Comparison of ENCODE assay signal across 9 mouse cellular contexts in the genomic region with DNA sequence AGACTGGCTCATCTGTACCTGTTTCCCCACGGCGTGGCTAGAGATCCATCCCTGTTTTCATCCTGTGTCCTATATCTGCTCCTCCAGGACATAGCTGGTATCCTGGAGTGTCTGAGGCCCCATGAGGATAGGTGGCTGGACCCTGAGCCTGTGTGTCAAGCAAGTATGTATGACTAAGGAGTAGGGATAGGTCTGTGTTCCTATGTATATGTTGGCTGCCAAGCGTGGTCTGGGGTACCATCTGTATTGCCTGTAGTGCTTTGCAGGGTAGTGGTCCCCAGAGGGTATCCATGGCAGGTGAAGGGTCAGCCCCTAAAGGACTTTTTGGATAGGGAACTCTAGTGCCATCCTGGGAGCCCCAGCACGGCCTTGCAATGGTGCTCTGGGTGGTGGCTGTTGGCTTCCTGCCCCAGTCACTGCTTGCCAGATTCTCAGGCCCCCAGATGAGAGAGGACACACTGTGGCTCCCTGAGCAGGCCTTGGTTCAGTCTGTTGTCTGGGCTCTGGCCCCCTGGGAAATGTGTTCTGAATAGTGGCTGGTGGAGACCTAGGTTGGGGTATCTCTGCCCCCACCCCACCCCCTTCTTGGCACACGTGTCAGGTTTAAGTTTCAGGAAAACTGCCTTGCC. TPM values are rescaled to one million over a fixed set of nuclear protein-coding genes. Genes with fewer than 3 reads are reported as not detected.
DNase-seq lines count a peak whose midpoint lies in the region; ATAC-seq and TF ChIP-seq lines count a peak whose summit lies in the region.
"Had no signal": no experiment of that assay in that cellular context is flagged by ENCODE, and none has a peak within 500 bp of the region (broad histone marks: within the 10 kb centered on the region; RNA-seq: fewer than 3 reads in every experiment).

No protein-coding gene starts in this region.

- H3K4me1 ChIP-seq in kidney, embryonic 15.5 days, result peaks cover 50% of the 10 kb centered on the region
- peaks cover 11 to 35% of the 10 kb centered on the region in 2 experiments; a peak in 3 of 4 replicates for H3K4me1 ChIP-seq in MEL (ENCODE audit: control insufficient read depth in 1 of 2, insufficient read depth in 2 of 2, low read length in 2 of 2)
- H3K4me1 ChIP-seq in embryonic facial prominence, embryonic 12.5 days, result peaks cover 28% of the 10 kb centered on the region
- peaks cover 30% of the 10 kb centered on the region for H3K4me1 ChIP-seq in hindbrain, embryonic 14.5 days (replicated peaks; ENCODE audit: control insufficient read depth, insufficient read depth, low read length)

- H3K27ac ChIP-seq in kidney, embryonic 15.5 days, result no peak overlapping the region
- no peak overlapping the region for H3K27ac ChIP-seq in MEL (ENCODE audit: control insufficient read depth, low read depth, low read length)
- no peak overlapping the region for H3K27ac ChIP-seq in embryonic facial prominence, embryonic 12.5 days
- H3K27ac ChIP-seq in hindbrain, embryonic 14.5 days, result no peak overlapping the region

- 0 out of 2 replicates have a peak overlapping the region, but pooled peaks have one; percentile 81 for H3K4me2 ChIP-seq in kidney, embryonic 15.5 days
- H3K4me2 ChIP-seq in embryonic facial prominence, embryonic 12.5 days (replicated peaks), result peak overlapping the region; percentile 95
- H3K4me2 ChIP-seq in hindbrain, embryonic 14.5 days (replicated peaks), result 0 out of 2 replicates have a peak overlapping the region, but pooled peaks have one; percentile 99
- peak overlapping the region; percentile 18 for H3K4me2 ChIP-seq in myocyte (ENCODE audit: low read depth)

- TF ChIP-seq EP300 in MEL (IDR thresholded peaks at IDR 0.05; ENCODE audit: low read depth in 1 of 2, low read length in 2 of 2), result no peak

- H3K4me3 ChIP-seq in kidney, embryonic 15.5 days (replicated peaks), result peak overlapping the region; percentile 92; the same call in 1 of the 2 replicates
- no peak overlapping the region for H3K4me3 ChIP-seq in MEL (ENCODE audit: control insufficient read depth in 1 of 2, insufficient read depth in 1 of 2, low read depth in 2 of 2, low read length in 2 of 2)
- peak overlapping the region; percentile 100; the same call in 1 of the 2 replicates for H3K4me3 ChIP-seq in embryonic facial prominence, embryonic 12.5 days
- no peak overlapping the region for H3K4me3 ChIP-seq in hindbrain, embryonic 14.5 days (replicated peaks; ENCODE audit: low read length)
- peak overlapping the region; percentile 32 for H3K4me3 ChIP-seq in myocyte

- H3K79me2 ChIP-seq in MEL (ENCODE audit: control insufficient read depth, insufficient read depth, low read length, poor library complexity) (peaks cover 75% of the 10 kb centered on the region), myocyte (ENCODE audit: control insufficient read depth, insufficient read depth) (peaks cover 68% of the 10 kb centered on the region)

- WGBS in kidney, embryonic 15.5 days, result 79% methylated on average over 5 of the region's 5 CpGs
- WGBS in embryonic facial prominence, embryonic 12.5 days, result 78% methylated on average over 5 of the region's 5 CpGs
- WGBS in hindbrain, embryonic 14.5 days, result 69% methylated on average over 5 of the region's 5 CpGs

- H3K27me3 ChIP-seq in kidney, embryonic 15.5 days, result no peaks in the 10 kb centered on the region
- H3K27me3 ChIP-seq in MEL (ENCODE audit: control insufficient read depth in 1 of 2, insufficient read depth in 2 of 2, low read length in 2 of 2) (0 out of 4 replicates have a peak, but pooled peaks cover 0 to 1% of the 10 kb centered on the region in 2 experiments), myocyte (ENCODE audit: control insufficient read depth, insufficient read depth, insufficient read length) (no peaks in the 10 kb centered on the region)
- no peaks in the 10 kb centered on the region for H3K27me3 ChIP-seq in embryonic facial prominence, embryonic 12.5 days
- no peaks in the 10 kb centered on the region for H3K27me3 ChIP-seq in hindbrain, embryonic 14.5 days (ENCODE audit: control insufficient read depth, insufficient read depth, low read length)

- no peak for ATAC-seq in kidney, embryonic 15.5 days (replicated peaks; ENCODE audit: low FRiP score)
- no peak for ATAC-seq in embryonic facial prominence, embryonic 12.5 days (ENCODE audit: insufficient number of reproducible peaks, insufficient read depth, low FRiP score, low TSS enrichment)
- ATAC-seq in hindbrain, embryonic 14.5 days (ENCODE audit: low FRiP score), result no peak
- ATAC-seq in monocyte, adult 5-6 weeks (replicated peaks; ENCODE audit: insufficient number of reproducible peaks, low FRiP score, low TSS enrichment, poor library complexity, severe bottlenecking), result no peak

- TF ChIP-seq RAD21 in MEL (IDR thresholded peaks at IDR 0.05; ENCODE audit: low read depth, low read length), result no peak

- TF ChIP-seq CTCF in MEL (IDR thresholded peaks at IDR 0.05 in 2 of 3, conservative IDR thresholded peaks at IDR 0.05 in 1 of 3; ENCODE audit: control insufficient read depth in 1 of 3, insufficient read depth in 1 of 3, low read depth in 2 of 3, low read length in 3 of 3, poor library complexity in 1 of 3, severe bottlenecking in 1 of 3), result no peak

- no peak overlapping the region for H3ac ChIP-seq in myocyte (ENCODE audit: control insufficient read depth, insufficient read length)

- H3K9ac ChIP-seq in kidney, embryonic 15.5 days, result no peak overlapping the region
- no peak overlapping the region for H3K9ac ChIP-seq in MEL (ENCODE audit: control insufficient read depth, low read depth, low read length, poor library complexity, severe bottlenecking)
- 0 out of 2 replicates have a peak overlapping the region, but pooled peaks have one; percentile 100 for H3K9ac ChIP-seq in embryonic facial prominence, embryonic 12.5 days
- H3K9ac ChIP-seq in hindbrain, embryonic 14.5 days, result peak overlapping the region; percentile 11

- no peaks in the 10 kb centered on the region for H3K9me3 ChIP-seq in kidney, embryonic 15.5 days (replicated peaks)
- H3K9me3 ChIP-seq in MEL (replicated peaks; ENCODE audit: insufficient read depth, low read length), result no peaks in the 10 kb centered on the region
- no peaks in the 10 kb centered on the region for H3K9me3 ChIP-seq in embryonic facial prominence, embryonic 12.5 days
- no peaks in the 10 kb centered on the region for H3K9me3 ChIP-seq in hindbrain, embryonic 14.5 days (ENCODE audit: control insufficient read depth, low read length)

- H3K36me3 ChIP-seq in kidney, embryonic 15.5 days, result peaks cover 15% of the 10 kb centered on the region
- peaks cover 2 to 21% of the 10 kb centered on the region in 2 experiments for H3K36me3 ChIP-seq in MEL (ENCODE audit: control insufficient read depth in 1 of 2, insufficient read depth in 2 of 2, low read length in 2 of 2)
- peaks cover 25% of the 10 kb centered on the region for H3K36me3 ChIP-seq in embryonic facial prominence, embryonic 12.5 days
- no peaks in the 10 kb centered on the region for H3K36me3 ChIP-seq in hindbrain, embryonic 14.5 days (replicated peaks; ENCODE audit: control insufficient read depth, insufficient read depth)
- no peaks in the 10 kb centered on the region for H3K36me3 ChIP-seq in myocyte (ENCODE audit: control insufficient read depth, insufficient read depth)

- TF ChIP-seq POLR2A in MEL (IDR thresholded peaks at IDR 0.05; ENCODE audit: control insufficient read depth in 1 of 2, insufficient read depth in 1 of 2, low read depth in 1 of 2, low read length in 2 of 2, poor library complexity in 1 of 2), result peak in 1 of 2 experiments; percentile 43; a peak in 1 of 4 replicates
- TF ChIP-seq POLR2A in myocyte (IDR thresholded peaks at IDR 0.05; ENCODE audit: insufficient read length, low read depth), result no peak

- no peak for DNase-seq in kidney, adult 11 months
- DNase-seq in MEL (ENCODE audit: low read depth, low spot score), result peak; percentile 59
- no peak for DNase-seq in hindbrain, embryonic 14.5 days (ENCODE audit: low spot score)
- DNase-seq in retina, postnatal 1 day, result no peak

RNA-seq across cellular contexts. Expression of gene Mta1, which starts 2.5 kb away (rescaled TPM):
- polyA plus RNA-seq in kidney, embryonic 15.5 days (2015; fragmentation: Nextera tagmentation; extraction: Ambion mirVana), result 16.0 and 16.3 TPM in 2 replicates
- 99.5 and 102 TPM in 2 replicates for total RNA-seq in MEL (2012; rRNA removed)
- polyA plus RNA-seq in MEL (2012; ENCODE audit: insufficient read depth in 1 of 2, insufficient read length in 2 of 2, low read depth in 1 of 2, low replicate concordance in 2 of 2, missing spikeins in 1 of 2) (100 to 1,000 TPM in 1 of 2 experiments, 10 to 100 TPM in 1; 69.0 to 410 TPM), myocyte (2012; fragmentation: generic; extraction: Trizol) (101 TPM)
- polyA plus RNA-seq in embryonic facial prominence, embryonic 12.5 days (2016; fragmentation: Nextera tagmentation; extraction: Ambion mirVana), result 18.5 and 20.4 TPM in 2 replicates
- polyA plus RNA-seq in hindbrain, embryonic 14.5 days (2014; fragmentation: Nextera tagmentation; extraction: Ambion mirVana), result 17.8 and 19.3 TPM in 2 replicates
- total RNA-seq in monocyte, adult 5-6 weeks (2017), result 9.6 to 19.4 TPM (median 12.7 TPM) in 3 replicates

RNA-seq across cellular contexts. Expression of gene Tex22, which starts 26.3 kb away (rescaled TPM):
- polyA plus RNA-seq in kidney, embryonic 15.5 days (2015; fragmentation: Nextera tagmentation; extraction: Ambion mirVana), result 0.80 TPM in 1 of 2 replicates, not detected in the other
- total RNA-seq in MEL (2012; rRNA removed), result 0.59 and 0.65 TPM in 2 replicates
- polyA plus RNA-seq in MEL (2012; ENCODE audit: insufficient read depth in 1 of 2, insufficient read length in 2 of 2, low read depth in 1 of 2, low replicate concordance in 2 of 2, missing spikeins in 1 of 2) (under 1 TPM in 1 of 2 experiments, not detected in 1; 0.43 TPM), myocyte (2012; fragmentation: generic; extraction: Trizol) (0.11 TPM)
- polyA plus RNA-seq in embryonic facial prominence, embryonic 12.5 days (2016; fragmentation: Nextera tagmentation; extraction: Ambion mirVana), result 0.13 TPM in 1 of 2 replicates, not detected in the other
- polyA plus RNA-seq in hindbrain, embryonic 14.5 days (2014; fragmentation: Nextera tagmentation; extraction: Ambion mirVana), result 0.40 TPM in 1 of 2 replicates, not detected in the other
- total RNA-seq in monocyte, adult 5-6 weeks (2017), result 0.39 TPM in 1 of 3 replicates, not detected in the others
- polyA plus RNA-seq: small intestine, adult 2 months had no signal

RNA-seq across cellular contexts. Expression of gene Crip2, which starts 39.5 kb away (rescaled TPM):
- 203 and 210 TPM in 2 replicates for polyA plus RNA-seq in kidney, embryonic 15.5 days (2015; fragmentation: Nextera tagmentation; extraction: Ambion mirVana)
- 65.2 and 67.8 TPM in 2 replicates for total RNA-seq in MEL (2012; rRNA removed)
- polyA plus RNA-seq in MEL (2012; ENCODE audit: insufficient read depth in 1 of 2, insufficient read length in 2 of 2, low read depth in 1 of 2, low replicate concordance in 2 of 2, missing spikeins in 1 of 2) (100 to 1,000 TPM in 1 of 2 experiments, not detected in 1; 261 TPM), myocyte (2012; fragmentation: generic; extraction: Trizol) (1,146 TPM)
- polyA plus RNA-seq in embryonic facial prominence, embryonic 12.5 days (2016; fragmentation: Nextera tagmentation; extraction: Ambion mirVana), result 78.8 and 88.4 TPM in 2 replicates
- polyA plus RNA-seq in hindbrain, embryonic 14.5 days (2014; fragmentation: Nextera tagmentation; extraction: Ambion mirVana), result 280 and 288 TPM in 2 replicates
- 0.57 to 1.7 TPM in 2 of 3 replicates, not detected in the other for total RNA-seq in monocyte, adult 5-6 weeks (2017)

RNA-seq across cellular contexts. Expression of gene Crip1, which starts 45.6 kb away (rescaled TPM):
- 309 and 310 TPM in 2 replicates for polyA plus RNA-seq in kidney, embryonic 15.5 days (2015; fragmentation: Nextera tagmentation; extraction: Ambion mirVana)
- 419 and 438 TPM in 2 replicates for total RNA-seq in MEL (2012; rRNA removed)
- polyA plus RNA-seq in MEL (2012; ENCODE audit: insufficient read depth in 1 of 2, insufficient read length in 2 of 2, low read depth in 1 of 2, low replicate concordance in 2 of 2, missing spikeins in 1 of 2) (100 to 1,000 TPM in 1 of 2 experiments, not detected in 1; 282 TPM), myocyte (2012; fragmentation: generic; extraction: Trizol) (1,677 TPM)
- polyA plus RNA-seq in embryonic facial prominence, embryonic 12.5 days (2016; fragmentation: Nextera tagmentation; extraction: Ambion mirVana), result 102 and 107 TPM in 2 replicates
- polyA plus RNA-seq in hindbrain, embryonic 14.5 days (2014; fragmentation: Nextera tagmentation; extraction: Ambion mirVana), result 30.5 and 34.4 TPM in 2 replicates
- total RNA-seq in monocyte, adult 5-6 weeks (2017), result 1,094 to 1,293 TPM (median 1,104 TPM) in 3 replicates

RNA-seq across cellular contexts. Expression of gene Tedc1, which starts 55.7 kb away (rescaled TPM):
- 40.2 and 42.0 TPM in 2 replicates for polyA plus RNA-seq in kidney, embryonic 15.5 days (2015; fragmentation: Nextera tagmentation; extraction: Ambion mirVana)
- total RNA-seq in MEL (2012; rRNA removed), result 40.6 and 50.7 TPM in 2 replicates
- polyA plus RNA-seq in MEL (2012; ENCODE audit: insufficient read depth in 1 of 2, insufficient read length in 2 of 2, low read depth in 1 of 2, low replicate concordance in 2 of 2, missing spikeins in 1 of 2), result 10 to 100 TPM in 1 of 2 experiments, not detected in 1; 74.7 TPM
- 47.2 and 49.7 TPM in 2 replicates for polyA plus RNA-seq in embryonic facial prominence, embryonic 12.5 days (2016; fragmentation: Nextera tagmentation; extraction: Ambion mirVana)
- 10.2 and 14.4 TPM in 2 replicates for polyA plus RNA-seq in hindbrain, embryonic 14.5 days (2014; fragmentation: Nextera tagmentation; extraction: Ambion mirVana)
- polyA plus RNA-seq in myocyte (2012; fragmentation: generic; extraction: Trizol), result 6.6 TPM
- total RNA-seq in monocyte, adult 5-6 weeks (2017), result 3.6 to 8.8 TPM (median 4.8 TPM) in 3 replicates

Comparison
In these comparisons a context has a peak if more than half of its experiments do, and no peak if none do; other contexts are left out.
1. H3K4me2 ChIP-seq: peak in every context shown above with its lines; median percentile 99 in hindbrain, embryonic 14.5 days; 95 in embryonic facial prominence, embryonic 12.5 days; 81 in kidney, embryonic 15.5 days; 18 in myocyte.
2. H3K4me3 ChIP-seq: peak in kidney, embryonic 15.5 days (single experiment), embryonic facial prominence, embryonic 12.5 days (single experiment) and myocyte (single experiment); none in MEL (0 of 2) and hindbrain, embryonic 14.5 days (single experiment).
3. H3K9ac ChIP-seq: peak in embryonic facial prominence, embryonic 12.5 days (single experiment) and hindbrain, embryonic 14.5 days (single experiment); none in kidney, embryonic 15.5 days (single experiment) and MEL (single experiment).